Mouse (Mus musculus): ENCODE results near the gene Kank1. TPM values are rescaled to one million over a fixed set of nuclear protein-coding genes. Genes with fewer than 3 reads are reported as not detected.

The Kank1 gene
- total RNA-seq, 4 experiments from 2014 or later: 40.4 to 50.0 (median 45.6) TPM

DNA sequence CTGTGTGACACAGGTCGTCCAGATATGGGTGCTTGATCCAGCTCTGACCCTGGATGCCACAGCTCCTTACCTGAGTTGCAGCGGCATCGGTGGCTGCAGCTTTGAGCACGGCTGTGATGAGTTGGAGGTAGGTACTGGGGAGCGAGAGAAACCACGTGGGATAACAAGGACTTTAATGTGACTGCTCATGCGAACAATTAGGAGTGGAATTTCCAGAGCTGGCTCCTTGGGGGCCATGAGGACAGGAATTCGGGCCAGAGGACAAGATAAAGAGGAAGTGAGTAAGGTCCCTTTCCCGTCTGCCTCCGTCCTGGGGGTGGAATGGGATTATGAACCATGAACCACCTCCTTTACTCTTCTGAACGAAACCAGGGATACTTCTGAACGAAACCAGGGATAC is 129.8 kb downstream of the Kank1 start:
- no peak for DNase-seq (ENCODE audit: low spot score)

DNA sequence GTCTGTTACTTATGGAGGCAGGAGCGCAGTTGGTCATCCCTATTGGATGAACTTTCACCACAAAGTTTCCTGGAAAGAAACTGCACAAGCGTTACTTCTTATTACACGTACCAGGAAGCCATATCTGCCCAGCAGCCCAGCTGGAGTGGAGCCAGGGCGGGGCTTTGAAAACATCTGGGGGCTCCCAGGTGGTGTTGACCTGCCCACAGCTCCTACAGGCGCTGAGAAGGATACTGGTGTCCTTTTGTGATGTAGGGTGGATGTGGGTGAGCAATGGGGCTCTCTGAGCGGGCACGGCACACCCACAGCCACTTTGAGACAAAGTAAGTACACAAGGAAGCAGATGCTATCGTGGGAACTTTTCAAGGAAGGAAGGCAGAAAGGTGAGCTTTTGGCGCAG is 133.7 kb downstream of the Kank1 start:
- no peak for DNase-seq (ENCODE audit: low spot score)

DNA sequence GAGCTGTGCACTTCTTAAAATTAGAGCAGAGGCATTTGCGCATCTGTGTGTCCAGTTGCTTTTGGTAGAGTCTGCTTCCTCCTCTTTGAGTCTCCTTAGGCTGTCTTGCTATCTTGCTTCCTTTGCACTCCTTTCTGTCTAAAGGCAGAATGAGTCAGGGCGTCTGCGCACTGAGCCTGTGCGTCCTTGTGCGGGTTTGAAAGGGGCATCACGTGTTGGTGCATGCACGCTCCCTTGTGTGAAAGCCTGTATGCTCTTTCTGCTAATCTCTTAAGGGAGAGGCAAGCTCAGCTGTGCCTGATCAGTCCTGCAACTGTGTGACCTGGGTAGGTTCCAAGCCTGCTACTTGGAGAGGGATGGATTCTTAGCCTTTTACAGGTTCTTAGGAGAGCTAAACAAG is 136.0 kb downstream of the Kank1 start:
- DNase-seq (ENCODE audit: low spot score): no peak

DNA sequence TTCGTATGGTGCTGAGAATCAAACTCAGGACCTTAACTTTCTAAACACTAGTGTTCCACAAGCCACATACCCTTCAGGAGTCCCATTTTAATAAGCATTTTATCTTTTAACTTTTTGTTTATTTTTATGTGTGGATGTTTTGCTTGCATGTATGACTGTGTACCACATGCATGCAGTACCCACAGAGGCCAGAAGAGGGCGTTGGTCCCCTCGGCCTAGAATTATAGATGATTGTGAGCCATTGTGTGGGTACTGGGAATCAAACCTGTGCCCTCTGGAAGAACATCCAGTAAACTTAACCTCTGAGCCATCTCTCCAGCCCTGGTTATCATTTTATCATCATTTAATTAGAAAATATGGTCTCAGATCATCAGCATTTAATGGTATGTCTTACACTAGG is 136.8 kb downstream of the Kank1 start:
- DNase-seq (ENCODE audit: low spot score): no peak

DNA sequence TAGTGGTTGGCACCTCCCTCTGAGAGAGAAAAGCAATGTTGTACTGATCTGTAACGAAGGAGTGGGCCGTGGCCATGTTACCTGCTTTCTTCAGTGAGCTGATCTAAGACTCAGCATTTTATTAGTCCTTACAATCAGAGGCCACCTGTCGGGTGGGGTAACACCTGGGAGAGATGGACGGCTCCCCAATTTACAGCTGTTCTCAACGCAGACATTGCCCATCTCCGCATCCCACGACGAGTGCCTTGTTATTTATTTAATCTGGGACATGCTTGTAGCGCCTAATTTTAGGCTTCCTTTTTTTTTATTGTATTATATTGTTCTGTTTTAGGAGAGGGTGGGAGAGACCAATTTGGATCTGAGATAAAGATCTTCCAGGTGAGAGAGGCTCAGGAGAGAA is 137.4 kb downstream of the Kank1 start:
- no peak for DNase-seq (ENCODE audit: low spot score)

DNA sequence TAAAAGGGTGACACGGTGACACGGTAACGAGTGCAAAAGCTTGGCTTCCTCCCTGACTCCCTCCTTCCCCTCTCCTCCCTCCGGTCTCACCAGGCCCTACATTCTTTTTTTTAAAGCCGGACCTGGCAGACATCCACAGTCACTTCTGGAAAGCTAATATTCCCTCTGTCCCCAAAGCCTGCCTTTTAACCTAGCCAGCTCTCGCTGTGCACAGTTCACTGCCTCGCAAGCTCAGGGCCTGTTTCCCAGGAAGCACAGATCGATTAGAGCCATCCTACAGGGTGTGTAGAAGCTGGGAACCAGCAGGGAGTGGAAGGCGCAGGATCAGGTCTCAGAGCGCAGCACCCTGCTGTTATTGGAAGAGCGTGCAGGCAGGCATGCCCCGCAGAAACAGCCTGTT is 138.2 kb downstream of the Kank1 start:
- DNase-seq (ENCODE audit: low spot score): peak; percentile 71

DNA sequence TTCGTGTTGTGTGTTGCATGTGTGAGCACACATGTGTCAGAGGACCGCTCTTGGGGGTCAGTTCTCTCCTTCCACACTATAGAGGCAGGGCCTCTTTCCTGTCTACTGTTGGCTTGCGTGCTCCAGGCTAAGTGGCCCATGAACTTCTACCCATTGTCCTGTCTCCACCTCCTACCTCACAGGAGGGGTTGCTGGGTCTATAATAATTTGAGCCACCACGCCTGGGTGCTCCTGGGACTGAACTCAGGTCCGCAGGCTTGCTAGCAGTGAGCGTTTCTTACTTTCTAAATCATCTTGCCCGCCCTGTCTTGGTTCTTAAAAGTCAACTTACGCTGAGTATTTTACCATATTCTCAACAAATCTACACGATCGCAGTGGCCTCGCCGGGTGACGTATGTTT is 140.1 kb downstream of the Kank1 start:
- DNase-seq (ENCODE audit: low spot score): no peak

DNA sequence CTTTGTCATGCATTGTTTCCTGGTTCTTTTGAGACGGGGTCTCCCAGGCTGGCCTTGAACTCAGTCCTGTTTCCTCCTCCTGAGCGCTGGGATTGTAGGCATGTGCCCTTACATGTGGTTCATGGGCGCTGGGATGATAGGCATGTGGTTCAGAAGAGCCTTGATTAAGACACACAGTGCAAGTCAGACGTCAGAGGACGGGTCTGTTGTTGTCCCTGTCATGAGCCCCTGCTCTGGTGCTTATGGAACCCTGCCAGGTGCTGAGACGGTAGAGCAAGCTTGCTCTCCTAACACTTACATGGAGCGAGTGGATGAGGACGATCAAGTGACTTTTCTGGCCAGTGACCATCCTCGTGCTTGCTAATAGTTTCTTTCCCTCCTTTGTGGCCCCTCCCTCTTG is 143.9 kb downstream of the Kank1 start:
- DNase-seq (ENCODE audit: low spot score): no peak

DNA sequence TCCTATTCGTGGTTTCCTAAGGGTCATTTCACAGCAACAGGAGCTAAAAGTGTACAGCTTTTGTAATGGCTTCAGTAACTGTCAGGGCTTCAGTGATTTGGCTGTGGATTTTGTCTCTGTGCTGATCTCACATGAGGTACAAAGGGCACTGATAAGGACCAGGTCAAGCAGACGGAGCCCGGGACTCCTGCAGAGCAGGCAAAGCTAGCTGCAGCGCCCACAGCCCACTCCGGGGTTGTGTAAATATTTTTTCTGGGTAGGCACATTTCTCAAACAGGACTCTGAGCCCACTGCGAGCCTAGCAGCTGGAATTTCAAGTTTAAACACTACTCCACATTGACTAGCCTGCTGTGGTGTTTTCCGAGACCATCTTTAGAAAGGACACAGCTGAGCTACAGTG is 145.2 kb downstream of the Kank1 start:
- DNase-seq (ENCODE audit: low spot score): no peak

DNA sequence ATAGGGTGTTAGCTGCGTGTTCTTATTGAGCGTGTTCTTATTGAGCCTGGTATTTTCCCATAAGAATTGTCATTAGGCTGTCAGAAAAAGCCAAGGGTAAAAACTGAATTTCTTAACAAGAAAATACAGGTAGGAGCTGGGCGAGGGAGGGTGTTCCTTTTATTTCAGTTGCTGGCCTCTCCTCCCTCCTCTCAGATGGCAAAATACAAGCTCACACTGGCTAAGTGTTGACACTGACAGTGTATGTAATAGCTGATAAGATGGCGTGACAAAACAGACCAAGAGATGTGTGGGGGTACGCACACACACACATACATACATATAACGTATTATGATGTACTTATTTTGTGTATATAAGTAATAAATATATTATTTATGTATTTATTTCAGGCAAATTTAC is 145.7 kb downstream of the Kank1 start:
- DNase-seq (ENCODE audit: low spot score): no peak

DNA sequence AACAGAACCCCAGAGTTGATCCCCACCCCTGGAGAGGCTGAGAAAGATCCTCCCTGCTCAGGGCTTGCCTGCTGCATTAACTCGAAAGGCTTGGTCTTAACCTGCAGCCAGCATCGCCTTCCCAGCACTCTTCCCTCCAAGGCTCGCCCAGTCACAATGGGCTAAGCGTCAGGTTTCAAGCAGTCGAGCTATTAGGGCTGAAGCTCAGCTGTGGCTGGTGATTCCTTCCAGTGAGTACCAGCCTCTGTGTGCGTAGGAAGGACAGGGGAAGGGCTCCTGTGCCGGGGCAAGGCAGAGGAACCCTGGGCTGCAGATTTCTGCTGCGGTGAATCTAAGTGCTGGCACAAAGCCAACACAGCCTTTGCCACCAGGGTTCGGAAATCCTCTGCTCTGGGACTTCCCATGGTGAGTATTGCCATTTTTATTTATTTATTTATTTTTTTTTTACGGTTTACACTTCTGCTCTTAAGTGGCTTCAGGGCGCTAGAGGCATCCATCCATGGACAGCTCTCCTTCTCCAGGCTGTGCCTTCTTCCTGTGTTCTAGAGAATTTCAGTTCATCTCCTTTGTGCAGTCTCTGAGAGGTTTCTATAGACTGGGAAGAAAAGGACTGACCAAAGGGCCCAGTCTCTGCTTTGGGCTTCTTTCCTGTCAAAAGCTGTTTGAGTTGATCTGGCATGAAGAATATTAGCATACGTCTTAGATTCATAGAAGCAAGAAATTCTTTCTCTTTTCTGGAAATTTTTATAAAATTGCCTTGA is 146.8 kb downstream of the Kank1 start:
- DNase-seq (ENCODE audit: low spot score): no peak

DNA sequence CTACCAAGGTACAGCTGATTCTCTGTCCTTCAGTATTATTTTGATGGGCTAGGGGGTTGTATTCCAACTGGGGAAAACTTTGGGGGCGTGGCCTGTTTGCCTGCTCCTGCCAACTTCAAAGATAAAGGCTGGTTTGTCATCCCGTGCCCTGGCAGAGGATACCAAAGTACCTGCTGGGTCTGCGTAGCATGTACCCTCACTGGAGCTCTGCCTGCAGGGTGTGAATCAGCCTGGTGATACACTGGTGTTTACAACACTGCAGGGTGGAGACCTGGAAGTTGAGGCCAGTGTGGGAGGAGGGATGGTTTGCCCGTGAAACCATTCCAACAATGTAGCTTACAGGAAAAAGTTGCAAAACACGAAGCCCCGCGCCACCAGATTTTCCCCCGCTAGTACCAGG is 149.2 kb downstream of the Kank1 start:
- DNase-seq (ENCODE audit: low spot score): no peak

DNA sequence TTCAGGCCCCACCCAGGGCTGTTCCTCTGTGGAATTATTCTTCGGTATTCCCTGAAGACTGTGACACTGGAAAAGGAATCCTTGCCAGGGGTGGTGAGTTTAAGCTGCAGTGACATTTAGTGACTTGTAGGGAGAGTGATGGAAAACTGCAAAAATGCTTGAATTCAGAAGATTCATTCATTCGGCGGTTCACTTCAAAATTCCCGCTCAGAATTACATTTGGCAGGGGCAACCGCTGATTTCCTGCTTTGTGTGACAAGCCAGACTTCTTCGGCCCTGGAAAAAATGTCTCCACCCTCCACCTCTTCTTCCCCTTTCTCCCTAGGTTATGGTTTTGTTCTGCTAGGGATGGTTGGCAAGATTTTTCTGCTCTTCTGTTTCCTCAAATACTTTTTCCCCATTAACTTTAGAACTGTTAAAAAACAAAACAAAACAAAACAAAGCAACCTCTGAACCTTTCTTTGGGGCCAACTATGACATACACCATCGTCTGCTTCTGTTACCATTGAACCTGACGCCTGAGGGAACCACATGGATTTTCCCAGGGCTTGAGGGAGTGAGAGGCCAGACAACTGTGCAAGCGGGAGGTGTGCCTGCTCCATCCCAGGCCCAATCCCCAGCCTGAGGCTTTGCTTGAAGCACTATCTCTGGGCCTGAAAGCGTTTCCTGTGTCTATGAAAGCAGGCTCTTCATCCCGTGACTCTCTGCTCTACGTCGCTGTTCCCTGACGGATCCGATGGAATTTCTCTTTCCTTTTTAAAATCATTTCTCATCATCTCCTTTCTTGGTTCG is 150.1 kb downstream of the Kank1 start:
- DNase-seq (ENCODE audit: low spot score): peak; percentile 46

DNA sequence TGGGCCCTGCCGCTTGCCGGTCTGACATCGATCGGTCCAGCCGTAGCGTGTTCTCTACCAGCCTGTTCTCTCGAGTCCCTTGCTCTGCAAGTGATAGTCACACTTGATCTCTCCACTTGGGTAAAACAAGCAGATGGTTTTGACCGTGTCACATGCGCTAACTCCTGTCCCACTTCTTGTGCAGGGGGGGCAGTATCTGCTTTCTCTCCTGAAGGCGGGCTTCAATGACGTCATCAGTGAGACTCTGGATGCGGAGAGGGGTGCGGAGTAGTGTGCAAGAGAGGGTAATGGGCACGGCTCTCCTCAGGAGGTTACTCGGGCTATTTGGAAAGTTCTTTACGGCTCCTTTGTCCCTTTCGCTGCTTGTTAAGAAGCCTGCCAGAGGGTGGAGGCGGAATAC is 151.1 kb downstream of the Kank1 start:
- no peak for DNase-seq (ENCODE audit: low spot score)

DNA sequence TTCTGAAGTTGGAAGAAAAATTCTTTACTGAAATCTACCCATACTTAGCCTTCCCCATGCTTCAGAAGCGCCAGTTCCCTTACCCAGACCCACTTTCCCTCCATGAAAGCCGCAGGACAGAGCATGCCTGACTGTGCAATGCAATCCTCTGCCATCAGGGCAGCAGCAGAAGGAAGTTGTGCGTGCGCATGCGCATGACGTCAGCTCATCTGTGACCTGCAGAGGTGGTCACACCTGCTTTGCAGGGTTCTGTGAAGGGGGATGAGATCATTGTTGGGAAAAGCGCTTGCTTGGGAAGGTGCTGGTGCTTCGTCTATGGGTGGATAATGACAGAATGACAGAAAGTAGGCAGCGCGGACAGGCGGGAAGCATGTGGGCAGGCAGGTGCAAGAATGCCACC is 155.4 kb downstream of the Kank1 start:
- no peak for DNase-seq (ENCODE audit: low spot score)

DNA sequence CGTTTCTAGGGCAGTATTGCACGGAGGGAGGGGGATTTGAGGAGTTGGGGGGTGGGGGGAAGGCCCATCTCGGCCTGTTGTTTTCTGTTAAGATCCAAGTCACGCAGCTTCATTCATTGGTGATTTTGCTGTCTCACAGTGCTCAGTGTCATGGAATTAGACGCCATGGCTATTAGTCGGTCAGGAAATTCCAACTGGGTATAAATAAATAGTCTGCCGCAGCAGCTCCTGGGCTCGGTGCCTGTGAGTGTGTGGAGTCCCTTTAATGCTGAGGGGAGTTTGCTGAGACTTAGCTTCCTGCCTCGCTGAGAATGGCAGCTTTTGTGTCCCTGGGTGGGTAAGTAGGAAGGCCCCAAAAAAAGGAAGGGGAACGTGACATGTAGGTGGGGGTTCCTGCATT is 158.3 kb downstream of the Kank1 start:
- peak; percentile 55 for DNase-seq (ENCODE audit: low spot score)

DNA sequence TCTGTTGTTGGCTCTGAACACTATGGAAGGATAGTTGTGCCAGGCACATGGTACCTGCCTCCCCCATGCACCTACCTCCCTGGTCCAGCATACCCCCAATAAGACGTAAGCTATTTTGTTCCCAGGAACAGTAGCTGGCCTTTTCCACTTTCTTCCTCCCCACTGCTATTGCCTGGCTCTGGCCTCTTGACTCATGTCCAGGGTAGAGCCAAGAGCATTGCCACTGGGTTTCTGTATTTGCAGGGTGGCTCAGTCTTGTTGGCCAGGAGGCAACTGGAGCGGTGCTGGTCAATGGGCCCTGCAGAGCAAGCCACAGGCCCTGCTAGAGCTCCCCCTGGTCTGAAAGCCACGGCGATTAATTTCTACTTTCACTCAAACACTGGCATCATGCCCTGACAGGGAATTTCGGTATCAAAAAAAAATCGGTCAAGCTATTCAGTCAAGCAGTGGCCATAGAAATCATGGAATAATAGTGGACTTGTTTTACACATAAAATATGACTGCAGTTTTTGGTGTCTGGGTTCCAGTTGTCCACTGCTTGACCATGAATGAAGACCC is 160.0 kb downstream of the Kank1 start:
- no peak for DNase-seq (ENCODE audit: low spot score)

DNA sequence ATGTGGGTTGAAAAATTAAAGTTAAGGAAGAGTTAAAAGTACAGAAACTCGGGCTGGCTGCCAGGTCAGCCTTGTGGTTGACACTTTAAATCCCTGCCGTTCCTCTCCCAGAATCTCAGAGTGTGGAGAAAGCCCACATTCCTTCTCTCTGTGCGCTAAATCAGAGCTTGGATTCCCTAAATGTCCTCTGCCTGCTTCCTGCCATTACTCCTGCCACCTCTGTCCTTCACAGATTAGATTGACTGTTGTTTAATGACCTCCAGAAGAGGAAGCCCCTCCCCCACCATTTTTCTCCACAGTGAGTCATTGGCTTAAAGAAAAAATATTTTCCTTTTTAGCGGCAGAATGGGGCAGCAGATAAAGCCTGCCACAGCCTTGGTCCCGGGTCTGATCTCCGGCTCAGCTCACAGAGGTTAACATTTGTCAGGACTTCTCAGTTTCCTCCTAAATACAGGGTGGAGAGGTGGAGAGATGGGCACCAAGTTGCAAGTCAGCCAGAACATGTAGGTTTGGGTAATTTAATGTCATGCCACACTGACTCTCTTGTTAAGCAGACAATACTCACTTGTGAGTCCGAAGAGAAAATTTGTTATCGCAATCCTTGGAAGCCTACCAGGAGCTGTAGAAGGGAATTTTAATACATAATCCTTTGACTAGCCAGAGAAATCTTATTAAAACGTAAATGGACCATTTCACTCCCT is 162.9 kb downstream of the Kank1 start:
- DNase-seq (ENCODE audit: low spot score): no peak

DNA sequence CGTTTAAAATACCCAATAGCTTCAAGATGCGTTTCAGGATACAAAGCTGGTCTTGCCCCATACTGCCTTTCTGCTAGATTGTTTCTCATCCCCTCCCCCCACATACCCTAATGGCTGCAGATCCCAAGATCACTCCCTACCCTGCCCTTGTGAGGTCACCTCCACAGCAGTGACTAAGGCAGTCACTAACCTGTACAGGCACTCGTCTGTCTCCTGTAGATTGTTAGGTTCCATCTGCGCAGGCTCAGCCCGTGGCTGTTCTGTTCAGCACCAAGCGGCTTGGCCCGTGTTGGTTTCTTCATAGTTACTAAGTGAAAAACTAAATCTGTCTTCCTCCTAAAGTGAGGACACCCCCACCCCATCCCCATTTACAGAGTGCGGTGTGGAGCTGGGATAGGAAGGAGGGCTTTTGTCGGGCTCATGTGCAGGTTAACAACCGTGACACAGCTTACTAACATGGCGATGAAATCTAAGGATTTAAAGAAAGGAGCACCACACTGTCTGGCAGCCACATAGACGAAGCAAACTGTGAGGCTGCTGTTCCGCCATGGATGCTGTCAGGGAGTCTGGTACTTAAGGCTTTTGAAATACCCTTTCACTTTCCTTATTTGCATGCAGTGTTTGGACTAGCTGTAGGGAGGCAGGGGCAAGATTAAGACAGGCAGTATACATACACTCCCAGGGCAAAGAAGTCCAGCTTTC is 163.6 kb downstream of the Kank1 start:
- DNase-seq (ENCODE audit: low spot score): no peak

DNA sequence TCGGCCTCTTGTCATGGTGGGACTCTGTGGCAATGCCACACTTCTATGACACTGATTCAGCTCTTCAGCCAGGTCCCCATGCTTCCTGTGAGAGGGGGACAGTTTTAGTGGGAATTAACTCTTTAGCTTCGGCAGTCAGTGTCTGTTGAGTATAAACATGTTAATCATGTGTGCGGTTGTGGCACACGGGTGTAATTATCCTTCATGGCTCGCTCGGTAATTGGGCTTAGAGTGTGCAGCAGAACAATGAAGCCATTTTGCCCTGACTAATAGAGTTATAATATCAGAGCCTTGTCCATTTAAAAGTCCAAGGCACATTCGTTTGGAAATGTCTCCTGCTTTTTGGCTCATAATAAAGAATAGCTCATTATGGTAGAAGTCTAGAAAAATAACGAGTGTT is 164.7 kb downstream of the Kank1 start:
- no peak for DNase-seq (ENCODE audit: low spot score)

DNA sequence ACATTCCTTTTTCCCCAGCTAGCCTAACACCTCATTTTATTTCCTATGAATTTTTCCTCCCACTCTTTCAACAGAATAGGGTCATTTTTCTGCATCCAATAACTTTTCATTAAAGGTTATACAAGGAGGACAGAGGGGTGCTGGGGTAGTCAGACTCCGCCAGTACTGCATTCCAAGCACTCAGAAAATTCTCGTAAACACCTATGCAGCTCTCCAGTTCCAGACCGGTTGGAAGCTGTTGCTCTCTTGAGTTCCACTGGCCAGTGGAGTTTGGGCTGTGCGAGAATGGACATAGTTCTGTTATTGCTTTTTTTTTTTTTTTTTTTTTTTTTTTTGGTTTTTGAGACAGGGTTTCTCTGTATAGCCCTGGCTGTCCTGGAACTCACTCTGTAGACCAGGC is 167.4 kb downstream of the Kank1 start:
- no peak for DNase-seq (ENCODE audit: low spot score)

DNA sequence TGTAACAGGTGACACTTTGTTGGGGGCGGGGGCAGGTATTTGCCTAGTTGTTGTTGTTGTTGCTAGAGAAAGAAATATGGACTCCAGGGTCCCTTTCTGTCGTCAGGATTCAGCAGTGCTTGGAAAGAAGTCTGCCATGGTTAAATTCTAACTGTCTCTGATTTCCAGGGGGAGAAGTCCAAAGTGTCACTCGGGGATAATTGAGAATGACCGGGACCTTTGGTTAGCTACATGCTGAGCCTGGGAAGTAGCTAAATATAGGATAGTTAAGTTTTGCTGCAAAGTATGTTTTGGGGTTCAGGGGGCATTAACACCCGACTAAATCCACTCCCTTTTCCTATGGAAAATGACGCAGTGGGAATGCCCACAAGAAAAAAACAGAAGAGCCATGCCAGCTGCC is 169.2 kb downstream of the Kank1 start:
- no peak for DNase-seq (ENCODE audit: low spot score)

All from heart, adult 8-10 months (tissue).